Mouse (Mus musculus): ENCODE measurements around the gene Creb5. TPM values are rescaled to one million over a fixed set of nuclear protein-coding genes. Genes with fewer than 3 reads are reported as not detected.
A peak's percentile ranks its signal among the peaks of the same experiment; 100 is the strongest.

Gene Creb5
- polyA plus RNA-seq, 1 experiment = 6.0 TPM

- H3K4me3 ChIP-seq (replicated peaks; ENCODE audit: insufficient read depth, low read depth, low read length) = no peak overlapping the region
- no peaks in the 10 kb centered on the region for H3K27me3 ChIP-seq (ENCODE audit: control insufficient read depth, insufficient read depth, low read length)
- TF ChIP-seq POLR2A (IDR thresholded peaks at IDR 0.05; ENCODE audit: borderline replicate concordance, insufficient read depth, low read length) (no peak), CTCF (IDR thresholded peaks at IDR 0.05; ENCODE audit: borderline replicate concordance, insufficient read depth, low read depth, low read length) (no peak)
- no peak for DNase-seq
- H3K27ac ChIP-seq (ENCODE audit: insufficient read depth, low read length) = no peak overlapping the region
- no peaks in the 10 kb centered on the region for H3K4me1 ChIP-seq (ENCODE audit: control insufficient read depth, insufficient read depth, low read length)
- whole genome bisulfite sequencing = 47% methylated on average over 3 of the region's 3 CpGs
Measured at GRCm38 (mm10) chr6:53604386-53604785, 317.3 kb downstream of the Creb5 start.

DNA sequence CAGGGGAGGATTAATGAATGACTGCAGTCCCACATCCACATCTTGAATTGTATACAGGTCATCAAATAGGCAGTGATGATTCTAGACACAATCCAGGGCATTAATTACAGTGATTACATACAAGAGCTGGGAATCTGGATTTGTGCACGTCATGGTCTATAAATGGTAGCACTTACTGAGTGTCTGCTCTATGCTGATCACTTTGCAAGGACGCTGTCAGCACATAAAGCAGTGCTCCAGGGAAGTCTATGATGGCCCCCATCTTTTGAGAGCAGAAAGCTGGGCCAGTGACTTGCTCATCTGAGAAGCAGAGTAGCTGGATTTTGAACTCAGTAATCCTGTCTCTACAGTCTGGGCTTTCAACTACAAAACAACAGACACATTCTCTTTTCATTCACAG is 318.1 kb downstream of the Creb5 start:
- TF ChIP-seq POLR2A (IDR thresholded peaks at IDR 0.05; ENCODE audit: borderline replicate concordance, insufficient read depth, low read length) = no peak
- no peak for TF ChIP-seq CTCF (IDR thresholded peaks at IDR 0.05; ENCODE audit: borderline replicate concordance, insufficient read depth, low read depth, low read length)
- H3K4me3 ChIP-seq (replicated peaks; ENCODE audit: insufficient read depth, low read depth, low read length) = no peak overlapping the region
- no peak for DNase-seq
- no peaks in the 10 kb centered on the region for H3K4me1 ChIP-seq (ENCODE audit: control insufficient read depth, insufficient read depth, low read length)
- no peaks in the 10 kb centered on the region for H3K27me3 ChIP-seq (ENCODE audit: control insufficient read depth, insufficient read depth, low read length)
- H3K27ac ChIP-seq (ENCODE audit: insufficient read depth, low read length) = no peak overlapping the region
- WGBS = 94% methylated on average over 2 of the region's 2 CpGs

GRCm38 (mm10) chr6:53611451-53611945 is 324.4 kb downstream of the Creb5 start:
- DNase-seq = peak; percentile 23 to 41
- Histone ChIP-seq H3K27me3 (ENCODE audit: control insufficient read depth, insufficient read depth, low read length) (no peaks in the 10 kb centered on the region), H3K4me3 (replicated peaks; ENCODE audit: insufficient read depth, low read depth, low read length) (no peak overlapping the region), H3K27ac (ENCODE audit: insufficient read depth, low read length) (no peak overlapping the region), H3K4me1 (ENCODE audit: control insufficient read depth, insufficient read depth, low read length) (peaks cover 6% of the 10 kb centered on the region)
- 37% methylated on average over 5 of the region's 5 CpGs for WGBS
- TF ChIP-seq CTCF (IDR thresholded peaks at IDR 0.05; ENCODE audit: borderline replicate concordance, insufficient read depth, low read depth, low read length) (no peak), POLR2A (IDR thresholded peaks at IDR 0.05; ENCODE audit: borderline replicate concordance, insufficient read depth, low read length) (no peak)

DNA sequence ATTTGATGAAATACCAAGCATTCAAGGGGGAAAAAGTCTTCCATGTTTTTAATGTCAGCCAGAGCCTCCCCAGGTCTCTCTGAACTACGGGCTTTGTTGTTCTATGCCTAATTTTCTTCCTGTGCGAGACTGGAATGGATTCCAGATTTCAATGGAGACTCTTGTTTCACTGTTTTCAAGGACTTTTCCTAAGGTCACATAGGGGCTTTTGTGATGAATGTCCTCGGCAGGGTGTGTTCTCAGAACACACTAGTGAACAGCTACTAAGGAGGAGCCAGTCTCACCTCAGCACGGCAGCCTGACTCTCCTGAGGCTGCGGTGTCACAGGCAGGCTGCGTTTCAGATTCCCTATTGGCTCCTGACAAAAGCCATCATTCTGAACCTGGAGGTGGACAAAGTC is 325.6 kb downstream of the Creb5 start:
- H3K4me3 ChIP-seq (replicated peaks; ENCODE audit: insufficient read depth, low read depth, low read length) = no peak overlapping the region
- WGBS = 83% methylated on average over 6 of the region's 6 CpGs
- H3K4me1 ChIP-seq (ENCODE audit: control insufficient read depth, insufficient read depth, low read length) = peaks cover 6% of the 10 kb centered on the region
- H3K27ac ChIP-seq (ENCODE audit: insufficient read depth, low read length) = no peak overlapping the region
- DNase-seq = no peak
- no peaks in the 10 kb centered on the region for H3K27me3 ChIP-seq (ENCODE audit: control insufficient read depth, insufficient read depth, low read length)
- TF ChIP-seq POLR2A (IDR thresholded peaks at IDR 0.05; ENCODE audit: borderline replicate concordance, insufficient read depth, low read length) (no peak), CTCF (IDR thresholded peaks at IDR 0.05; ENCODE audit: borderline replicate concordance, insufficient read depth, low read depth, low read length) (no peak)

GRCm38 (mm10) chr6:53615440-53616211 is 328.6 kb downstream of the Creb5 start:
- DNase-seq = no peak
- 92% methylated on average over 9 of the region's 9 CpGs for WGBS
- H3K4me3 ChIP-seq (replicated peaks; ENCODE audit: insufficient read depth, low read depth, low read length) = no peak overlapping the region
- TF ChIP-seq POLR2A (IDR thresholded peaks at IDR 0.05; ENCODE audit: borderline replicate concordance, insufficient read depth, low read length) = no peak
- TF ChIP-seq CTCF (IDR thresholded peaks at IDR 0.05; ENCODE audit: borderline replicate concordance, insufficient read depth, low read depth, low read length) = no peak
- no peaks in the 10 kb centered on the region for H3K27me3 ChIP-seq (ENCODE audit: control insufficient read depth, insufficient read depth, low read length)
- H3K4me1 ChIP-seq (ENCODE audit: control insufficient read depth, insufficient read depth, low read length) = peaks cover 6% of the 10 kb centered on the region
- no peak overlapping the region for H3K27ac ChIP-seq (ENCODE audit: insufficient read depth, low read length)

DNA sequence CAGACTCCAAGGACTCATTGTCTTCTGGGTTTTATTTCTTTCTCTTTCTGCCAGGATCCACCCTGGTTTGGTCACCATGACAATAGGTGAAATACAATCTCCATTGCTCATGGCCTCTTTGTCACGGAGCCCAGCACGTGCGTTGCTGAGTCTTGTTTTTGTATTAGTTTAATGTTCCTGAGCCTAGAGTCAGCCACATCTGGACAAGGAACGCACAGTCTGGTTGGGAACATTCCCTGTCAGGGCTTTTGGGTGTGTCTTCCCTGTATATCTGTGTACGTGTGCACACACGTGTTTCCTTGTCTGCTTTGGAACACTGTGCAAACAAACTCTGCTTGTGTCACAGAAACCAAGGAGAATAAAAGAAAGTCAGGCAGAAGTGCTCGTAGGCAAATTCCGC is 331.1 kb downstream of the Creb5 start:
- Histone ChIP-seq H3K27ac (ENCODE audit: insufficient read depth, low read length) (no peak overlapping the region), H3K4me3 (replicated peaks; ENCODE audit: insufficient read depth, low read depth, low read length) (no peak overlapping the region), H3K4me1 (ENCODE audit: control insufficient read depth, insufficient read depth, low read length) (no peaks in the 10 kb centered on the region), H3K27me3 (ENCODE audit: control insufficient read depth, insufficient read depth, low read length) (no peaks in the 10 kb centered on the region)
- TF ChIP-seq POLR2A (IDR thresholded peaks at IDR 0.05; ENCODE audit: borderline replicate concordance, insufficient read depth, low read length) = no peak
- TF ChIP-seq CTCF (IDR thresholded peaks at IDR 0.05; ENCODE audit: borderline replicate concordance, insufficient read depth, low read depth, low read length) = no peak
- DNase-seq = no peak
- WGBS = 86% methylated on average over 8 of the region's 8 CpGs

DNA sequence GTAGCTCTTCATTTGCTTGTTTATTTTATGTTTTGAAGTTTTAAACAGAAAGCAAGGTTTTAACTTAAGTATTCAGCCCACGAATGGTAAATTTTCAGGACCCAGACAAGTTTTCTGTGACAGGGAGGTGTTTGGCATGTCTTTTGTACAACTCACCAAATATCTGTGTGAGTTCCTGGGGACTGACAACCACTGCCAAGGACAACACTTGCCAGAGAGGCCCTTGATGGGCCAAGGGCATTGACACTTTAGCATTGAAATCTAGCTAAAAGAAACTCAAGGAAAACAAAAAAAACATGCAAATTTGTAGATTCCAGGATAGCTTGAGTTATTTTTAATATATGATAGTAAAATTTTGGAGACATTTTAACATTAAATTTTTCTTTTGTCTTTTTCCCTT is 332.6 kb downstream of the Creb5 start:
- Histone ChIP-seq H3K27ac (ENCODE audit: insufficient read depth, low read length) (no peak overlapping the region), H3K4me1 (ENCODE audit: control insufficient read depth, insufficient read depth, low read length) (no peaks in the 10 kb centered on the region), H3K27me3 (ENCODE audit: control insufficient read depth, insufficient read depth, low read length) (no peaks in the 10 kb centered on the region), H3K4me3 (replicated peaks; ENCODE audit: insufficient read depth, low read depth, low read length) (no peak overlapping the region)
- no peak for DNase-seq
- no peak for TF ChIP-seq POLR2A (IDR thresholded peaks at IDR 0.05; ENCODE audit: borderline replicate concordance, insufficient read depth, low read length)
- no peak for TF ChIP-seq CTCF (IDR thresholded peaks at IDR 0.05; ENCODE audit: borderline replicate concordance, insufficient read depth, low read depth, low read length)
- 48% methylated on average over 1 of the region's 1 CpGs for WGBS

- no peak for TF ChIP-seq CTCF (IDR thresholded peaks at IDR 0.05; ENCODE audit: borderline replicate concordance, insufficient read depth, low read depth, low read length)
- TF ChIP-seq POLR2A (IDR thresholded peaks at IDR 0.05; ENCODE audit: borderline replicate concordance, insufficient read depth, low read length) = no peak
- Histone ChIP-seq H3K27me3 (ENCODE audit: control insufficient read depth, insufficient read depth, low read length) (no peaks in the 10 kb centered on the region), H3K4me3 (replicated peaks; ENCODE audit: insufficient read depth, low read depth, low read length) (no peak overlapping the region), H3K27ac (ENCODE audit: insufficient read depth, low read length) (no peak overlapping the region), H3K4me1 (ENCODE audit: control insufficient read depth, insufficient read depth, low read length) (no peaks in the 10 kb centered on the region)
- no peak for DNase-seq
- WGBS = 94% methylated on average over 5 of the region's 5 CpGs
Measured at GRCm38 (mm10) chr6:53621295-53621694, 334.2 kb downstream of the Creb5 start.

Data from cerebellum, adult 2 months (tissue).